Mouse (Mus musculus): ENCODE results near the gene Sobp. TPM values are rescaled to one million over a fixed set of nuclear protein-coding genes. Genes with fewer than 3 reads are reported as not detected.

Sobp gene
- total RNA-seq, 2 experiments from 2014 or later: 4.6 to 6.2 TPM

GRCm38 (mm10) chr10:43086888-43087287 is 87.4 kb downstream of the Sobp start:
- no peak for DNase-seq

- no peak for DNase-seq
Observed at GRCm38 (mm10) chr10:43084087-43084366, 90.3 kb downstream of the Sobp start.

- DNase-seq: no peak
Observed at GRCm38 (mm10) chr10:43083288-43084086, 90.8 kb downstream of the Sobp start.

- DNase-seq: peak; percentile 58 to 66
Observed at GRCm38 (mm10) chr10:43081316-43081715, 93.0 kb downstream of the Sobp start.

- DNase-seq: no peak
Observed at GRCm38 (mm10) chr10:43075535-43076152, 98.7 kb downstream of the Sobp start.

- DNase-seq: no peak
Observed at GRCm38 (mm10) chr10:43073281-43073680, 101.0 kb downstream of the Sobp start.

GRCm38 (mm10) chr10:43070893-43071292 is 103.4 kb downstream of the Sobp start:
- no peak for DNase-seq

- DNase-seq: no peak
Observed at GRCm38 (mm10) chr10:43065331-43065730, 109.0 kb downstream of the Sobp start.

- DNase-seq: no peak
Observed at GRCm38 (mm10) chr10:43061519-43062105, 112.7 kb downstream of the Sobp start.

- DNase-seq: no peak
Observed at GRCm38 (mm10) chr10:43055405-43055804, 118.9 kb downstream of the Sobp start.

- DNase-seq: no peak
Observed at GRCm38 (mm10) chr10:43054776-43055175, 119.6 kb downstream of the Sobp start.

- no peak for DNase-seq
Observed at GRCm38 (mm10) chr10:43053861-43054560, 120.3 kb downstream of the Sobp start.

GRCm38 (mm10) chr10:43052462-43052861 is 121.9 kb downstream of the Sobp start:
- DNase-seq: peak; percentile 16 to 22

- DNase-seq: no peak
Observed at GRCm38 (mm10) chr10:43047804-43048348, 126.5 kb downstream of the Sobp start.

GRCm38 (mm10) chr10:43043351-43044209 is 130.8 kb downstream of the Sobp start:
- no peak for DNase-seq

GRCm38 (mm10) chr10:43042591-43043327 is 131.6 kb downstream of the Sobp start:
- DNase-seq: no peak

- DNase-seq: no peak
Observed at GRCm38 (mm10) chr10:43041794-43042193, 132.5 kb downstream of the Sobp start.

- no peak for DNase-seq
Observed at GRCm38 (mm10) chr10:43037455-43037793, 136.9 kb downstream of the Sobp start.

- DNase-seq: no peak
Observed at GRCm38 (mm10) chr10:43036646-43037454, 137.5 kb downstream of the Sobp start.

- peak; percentile 89 to 91 for DNase-seq
Observed at GRCm38 (mm10) chr10:43035579-43035978, 138.8 kb downstream of the Sobp start.
